Mouse (Mus musculus): ENCODE results near the gene Nup107. TPM values are rescaled to one million over a fixed set of nuclear protein-coding genes. Genes with fewer than 3 reads are reported as not detected.
A peak's percentile ranks its signal among the peaks of the same experiment; 100 is the strongest.
"Not testable (repeated sequence)": the region's sequence is repeated elsewhere in the genome, so short reads cannot be mapped to it uniquely, and the experiment has no call there.

Nup107 gene
- total RNA-seq, 2 experiments from 2014 or later: 93.4 to 153 TPM

DNA sequence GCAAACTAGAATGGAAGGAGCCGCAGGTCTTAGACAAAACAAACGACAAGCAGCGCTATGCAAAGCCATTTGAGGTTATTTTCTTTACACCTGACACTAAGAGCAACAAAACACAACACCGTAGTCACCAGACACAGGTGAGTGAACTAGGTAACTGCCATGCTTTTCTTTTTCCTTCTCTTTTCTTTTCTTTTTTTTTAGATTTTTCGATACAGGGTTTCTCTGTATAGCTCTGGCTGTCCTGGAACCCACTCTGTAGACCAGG, 25.7 kb downstream of the Nup107 start:
- no peak for ATAC-seq (replicated peaks; ENCODE audit: poor library complexity, severe bottlenecking)

GRCm38 (mm10) chr10:117766111-117766895, 26.2 kb downstream of the Nup107 start:
- no peak for ATAC-seq (replicated peaks; ENCODE audit: poor library complexity, severe bottlenecking)

- no peak for ATAC-seq (replicated peaks; ENCODE audit: poor library complexity, severe bottlenecking)
Measured at GRCm38 (mm10) chr10:117765116-117765894, 27.2 kb downstream of the Nup107 start.

DNA sequence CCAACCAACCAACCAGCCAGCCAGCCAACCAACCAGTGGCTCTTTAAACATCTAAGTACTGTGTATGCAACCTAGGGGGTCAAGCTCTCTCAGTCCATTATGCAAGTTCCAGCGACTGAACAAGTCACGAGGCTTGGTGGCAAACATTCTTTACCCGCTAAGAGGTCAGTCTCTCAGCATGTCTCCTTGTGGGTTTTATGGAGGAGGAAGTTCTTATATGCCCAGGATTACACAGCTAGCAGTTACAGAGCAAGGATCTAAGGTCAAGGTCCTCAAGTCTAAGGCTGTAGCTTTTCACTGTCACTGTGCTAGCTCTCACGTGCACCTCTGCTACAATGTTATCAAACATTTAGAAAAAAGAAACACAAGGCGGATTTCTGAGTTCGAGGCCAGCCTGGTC, 27.9 kb downstream of the Nup107 start:
- peak; percentile 85 for ATAC-seq (replicated peaks; ENCODE audit: poor library complexity, severe bottlenecking)

GRCm38 (mm10) chr10:117763588-117764190, 28.8 kb downstream of the Nup107 start:
- ATAC-seq (replicated peaks; ENCODE audit: poor library complexity, severe bottlenecking): no peak

- ATAC-seq (replicated peaks; ENCODE audit: poor library complexity, severe bottlenecking): no peak
Measured at GRCm38 (mm10) chr10:117762966-117763365, 29.5 kb downstream of the Nup107 start.

- no peak for ATAC-seq (replicated peaks; ENCODE audit: poor library complexity, severe bottlenecking)
Measured at GRCm38 (mm10) chr10:117762281-117762830, 30.1 kb downstream of the Nup107 start.

DNA sequence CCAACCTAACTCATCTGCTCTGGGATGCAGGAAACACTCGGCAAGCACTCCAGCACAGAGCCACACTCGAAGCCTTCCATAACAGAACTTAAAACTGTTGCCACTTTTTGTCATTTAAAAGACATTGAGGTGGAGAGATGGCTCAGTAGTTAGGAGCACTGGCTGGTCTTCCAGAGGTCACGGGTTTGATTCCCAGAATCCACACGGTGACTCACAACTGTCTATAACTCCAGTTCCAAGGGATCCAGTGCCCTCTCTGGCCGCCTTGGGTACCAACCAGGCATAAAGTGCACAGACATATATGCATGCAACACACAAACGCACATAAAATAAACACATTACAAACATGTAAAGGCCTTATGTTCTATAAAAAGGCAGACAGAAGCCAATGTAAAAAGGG, 31.0 kb downstream of the Nup107 start:
- ATAC-seq (replicated peaks; ENCODE audit: poor library complexity, severe bottlenecking): no peak

DNA sequence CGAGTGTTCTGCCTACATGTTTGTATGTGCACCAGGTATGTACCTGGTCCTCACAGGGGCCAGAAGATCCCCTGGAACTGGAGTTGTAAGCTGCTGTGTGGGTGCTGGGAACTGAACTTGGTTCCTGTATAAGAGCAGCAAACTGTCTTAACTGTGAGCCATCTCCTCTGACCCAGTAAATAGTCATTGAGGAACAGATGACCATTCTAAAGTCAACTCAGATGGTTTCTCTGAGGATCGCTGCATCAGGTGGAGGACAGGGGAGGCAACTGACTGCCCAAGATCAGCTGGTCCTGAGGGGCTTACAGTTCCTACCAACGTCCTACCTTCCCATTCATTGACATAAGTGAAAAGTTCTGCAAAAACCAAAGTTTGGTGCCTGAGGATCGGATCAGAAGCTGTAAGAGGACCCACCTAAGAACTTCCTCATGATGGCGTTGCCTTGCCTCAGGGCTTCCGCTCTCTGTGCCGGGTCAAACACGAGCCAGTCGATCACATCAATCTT, 31.6 kb downstream of the Nup107 start:
- ATAC-seq (replicated peaks; ENCODE audit: poor library complexity, severe bottlenecking): no peak

DNA sequence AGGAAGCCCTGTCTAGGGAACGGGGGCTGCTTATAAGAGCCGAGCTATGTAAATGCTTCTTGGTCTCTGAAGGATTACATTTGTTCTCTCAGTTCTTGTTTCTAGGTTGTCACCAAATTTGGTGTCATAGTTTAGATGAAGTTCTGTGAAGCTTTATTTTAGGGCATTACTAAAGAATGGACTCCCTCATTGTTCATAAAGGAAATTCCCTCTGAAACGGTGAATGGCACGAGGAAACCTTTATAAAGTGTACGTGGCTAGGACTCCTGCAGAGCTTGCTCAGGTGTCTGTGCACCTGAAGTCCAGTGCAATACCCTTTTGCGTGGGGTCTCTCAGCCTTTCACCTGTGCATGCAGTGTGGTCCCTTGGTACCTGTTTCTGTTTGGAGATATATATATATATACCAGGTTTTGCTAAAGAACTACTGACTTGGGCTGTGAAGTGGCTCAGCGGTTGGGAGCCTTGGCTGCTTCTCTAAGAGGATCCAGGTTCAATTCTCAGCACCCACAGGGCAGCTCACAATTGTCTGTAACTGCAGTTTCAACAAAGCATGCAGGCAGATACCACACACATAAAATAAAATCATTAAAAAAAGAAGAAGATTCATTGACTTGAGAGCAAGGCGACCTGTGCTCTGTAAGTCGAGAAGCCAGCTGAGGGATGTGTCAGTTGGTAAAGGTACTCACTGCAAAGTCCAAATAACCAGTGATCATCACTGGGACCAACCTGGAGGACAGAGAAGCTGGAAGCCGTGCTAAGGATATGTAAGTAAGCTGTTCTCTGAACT, 32.5 kb downstream of the Nup107 start:
- ATAC-seq (replicated peaks; ENCODE audit: poor library complexity, severe bottlenecking): no peak

DNA sequence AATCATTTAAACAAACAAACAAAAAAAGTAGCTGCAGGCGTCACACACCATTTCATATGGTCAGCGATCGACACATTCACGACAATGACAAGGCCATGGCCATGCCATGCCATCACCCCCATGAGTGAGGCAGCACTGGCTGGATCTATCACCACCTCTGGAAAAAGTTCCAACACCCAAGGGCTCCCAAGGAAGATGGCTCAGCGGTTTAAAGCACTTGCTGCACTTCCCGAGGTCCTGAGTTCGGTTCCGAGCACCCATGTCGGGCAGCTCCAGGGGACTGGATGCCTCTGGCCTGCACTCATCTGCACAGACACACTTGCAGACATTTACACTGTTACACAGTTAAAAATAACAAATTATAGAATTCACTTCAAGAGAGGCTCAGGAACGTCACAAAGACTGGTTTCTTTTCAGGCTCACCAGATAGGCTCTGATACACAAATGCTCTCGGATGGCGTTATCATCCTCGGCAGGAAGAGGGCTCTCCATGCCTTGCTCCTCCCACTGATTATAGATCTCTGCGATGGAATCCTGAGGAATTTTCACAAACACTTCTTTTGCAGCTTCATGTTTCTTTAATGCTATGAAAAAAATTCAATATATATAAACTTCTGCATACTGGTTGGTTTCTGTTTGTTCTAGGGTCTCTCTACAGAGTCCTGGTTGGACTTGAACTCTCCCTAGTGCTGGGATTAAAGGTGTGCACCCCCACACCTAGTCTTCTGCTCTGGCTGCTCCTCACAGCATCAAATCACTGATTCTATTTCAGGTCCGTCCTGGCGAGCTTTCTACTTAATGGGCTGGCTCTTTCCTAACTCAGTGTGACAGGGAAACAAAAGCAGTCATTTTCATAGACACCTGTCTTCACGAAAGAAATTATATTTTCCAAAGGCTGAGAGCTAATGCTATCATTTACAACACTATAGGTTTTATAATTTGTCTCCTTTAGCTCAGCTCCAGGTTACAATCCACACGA, 33.5 kb downstream of the Nup107 start:
- ATAC-seq (replicated peaks; ENCODE audit: poor library complexity, severe bottlenecking): no peak

GRCm38 (mm10) chr10:117758344-117758743, 34.2 kb downstream of the Nup107 start:
- not testable (repeated sequence) for ATAC-seq (replicated peaks; ENCODE audit: poor library complexity, severe bottlenecking)

GRCm38 (mm10) chr10:117757796-117758342, 34.6 kb downstream of the Nup107 start:
- no peak for ATAC-seq (replicated peaks; ENCODE audit: poor library complexity, severe bottlenecking)

DNA sequence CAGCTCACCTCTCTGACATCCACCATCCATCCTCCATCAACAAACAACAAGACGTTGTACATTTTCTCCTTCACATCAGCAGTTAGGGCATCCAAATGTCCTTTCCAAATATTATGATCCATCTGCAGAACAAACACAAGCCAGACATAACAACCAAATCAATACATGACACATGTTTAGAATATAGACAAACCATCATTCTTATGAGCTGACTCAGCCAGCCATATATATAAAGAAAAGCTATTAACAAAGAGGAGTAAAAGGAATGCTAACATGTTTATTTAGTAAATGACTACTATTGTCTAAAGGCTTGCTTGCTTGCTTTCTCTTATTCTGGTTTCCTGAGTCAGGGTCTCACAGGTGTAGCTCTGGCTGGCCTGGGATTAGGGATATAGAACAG, 35.2 kb downstream of the Nup107 start:
- ATAC-seq (replicated peaks; ENCODE audit: poor library complexity, severe bottlenecking): no peak

- ATAC-seq (replicated peaks; ENCODE audit: poor library complexity, severe bottlenecking): no peak
Measured at GRCm38 (mm10) chr10:117756784-117757183, 35.7 kb downstream of the Nup107 start.

GRCm38 (mm10) chr10:117755799-117756467, 36.6 kb downstream of the Nup107 start:
- no peak for ATAC-seq (replicated peaks; ENCODE audit: poor library complexity, severe bottlenecking)

DNA sequence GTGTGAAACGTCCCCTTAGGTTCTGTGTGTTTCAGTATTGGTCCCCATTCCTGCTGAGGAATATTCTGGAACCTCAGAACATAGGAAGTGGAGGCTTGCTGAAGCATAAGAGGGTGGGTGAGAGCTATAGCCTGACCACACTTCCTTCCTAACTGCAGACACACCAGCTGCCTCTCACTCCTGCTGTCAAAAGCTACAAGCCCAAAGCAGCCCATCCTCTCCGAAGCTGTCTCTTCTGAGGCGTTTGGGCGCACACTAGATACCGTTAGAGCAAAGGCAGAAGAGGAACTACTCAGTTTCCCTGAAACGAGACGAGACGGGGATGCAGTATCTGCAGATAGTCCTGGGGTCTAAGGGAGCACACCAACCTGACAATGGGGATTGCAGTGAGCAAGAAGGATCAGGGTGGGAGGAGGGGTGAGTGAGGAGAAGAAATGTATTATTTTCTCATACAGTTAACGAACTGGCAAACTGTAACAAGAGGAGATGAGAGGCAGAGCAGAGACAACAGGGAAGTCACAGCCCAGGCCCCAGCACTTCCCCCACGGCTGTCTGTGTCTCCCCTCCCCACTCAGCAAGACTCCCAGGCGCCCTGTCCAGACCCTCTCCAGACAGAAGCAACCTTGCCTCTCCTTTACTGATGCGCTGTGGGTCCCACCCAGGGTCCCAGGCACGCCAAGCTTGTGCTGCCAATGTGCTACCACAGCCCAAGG, 37.3 kb downstream of the Nup107 start:
- peak; percentile 94 for ATAC-seq (replicated peaks; ENCODE audit: poor library complexity, severe bottlenecking)

DNA sequence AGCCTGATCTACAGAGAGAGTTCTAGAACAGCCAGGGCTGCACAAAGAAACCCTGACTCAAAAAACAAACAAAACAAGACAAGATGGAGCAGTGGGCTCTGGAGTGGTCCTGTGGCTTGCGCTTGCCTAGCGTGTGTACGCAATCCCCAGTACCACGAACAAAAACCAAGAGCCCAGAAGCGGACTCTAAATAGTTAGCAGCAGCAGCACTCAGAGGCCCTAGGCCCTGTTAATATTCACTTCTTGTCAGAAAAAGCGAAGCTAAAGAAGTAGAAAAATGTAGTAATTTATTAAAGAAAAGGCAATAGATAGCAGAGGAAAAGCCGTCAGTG, 37.9 kb downstream of the Nup107 start:
- no peak for ATAC-seq (replicated peaks; ENCODE audit: poor library complexity, severe bottlenecking)
